Mouse (Mus musculus) neural tube, embryonic 14.5 days (tissue): Measurements from ENCODE around the gene Cacna1d. TPM values are rescaled to one million over a fixed set of nuclear protein-coding genes. Genes with fewer than 3 reads are reported as not detected.

Experiments used
- ATAC-seq: fragments of 200-750 bp; cut with Nextera tagmentation; 2 replicates; pipeline ENCODE4 v1.8.0; 2017; ENCODE audit warnings: low read depth, mild to moderate bottlenecking, moderate TSS enrichment, moderate library complexity
- H3K27ac ChIP-seq: fragments of 300-500 bp; sonication (generic); 2 replicates; pipeline ENCODE4 v1.5.1; 2014; ENCODE audit warnings: low read depth, mild to moderate bottlenecking, control low read depth, low read length, moderate library complexity, mixed read lengths
- H3K27me3 ChIP-seq: fragments of 300-500 bp; sonication (generic); 2 replicates; pipeline ENCODE4 v1.6.1; 2014; ENCODE audit warnings: low read length; ENCODE audit not compliant: control insufficient read depth, insufficient read depth
- H3K36me3 ChIP-seq: fragments of 300-500 bp; sonication (generic); 2 replicates; pipeline ENCODE4 v1.6.1; 2014; ENCODE audit warnings: low read length, mixed read lengths; ENCODE audit not compliant: control insufficient read depth, insufficient read depth
- H3K4me1 ChIP-seq: fragments of 300-500 bp; sonication (generic); 2 replicates; pipeline ENCODE4 v1.6.1; 2014; ENCODE audit warnings: low read length; ENCODE audit not compliant: control insufficient read depth, insufficient read depth
- H3K4me2 ChIP-seq: fragments of 300-500 bp; sonication (generic); 2 replicates; pipeline ENCODE4 v1.6.1; 2014; ENCODE audit warnings: mild to moderate bottlenecking, low read depth, low read length, control low read depth
- H3K4me3 ChIP-seq: fragments of 300-500 bp; sonication (generic); 2 replicates; pipeline ENCODE4 v1.5.1; 2014; ENCODE audit warnings: low read depth, low read length, control low read depth, mixed read lengths
- H3K9ac ChIP-seq: fragments of 300-500 bp; sonication (generic); replicated peaks from 2 replicates; pipeline ENCODE4 v1.6.1; 2014; ENCODE audit warnings: low read depth, mild to moderate bottlenecking, control low read depth, low read length, mixed read lengths
- H3K9me3 ChIP-seq: fragments of 300-500 bp; sonication (generic); 2 replicates; pipeline ENCODE4 v1.6.1; 2016; ENCODE audit warnings: low read length; ENCODE audit not compliant: control insufficient read depth
- WGBS: fragments of 180-500 bp; shearing (Covaris S2); extraction: QIAGEN DNeasy Blood & Tissue Kit; methylation state at CpG from one replicate; pipeline ENCODE4 v1.1.7; 2014; 5-methylcytosine and 5-hydroxymethylcytosine counted together
- polyA plus RNA-seq: library from polyadenylated mRNA; unstranded; fragments of >200 nt; fragmentation: Nextera tagmentation; extraction: Ambion mirVana; gene quantifications from 2 replicates; pipeline ENCODE4 v1.2.1, GENCODE M21; 2014

Gene Cacna1d
- polyA plus RNA-seq, 1 experiment from 2014 or later: 23.9 TPM

DNA sequence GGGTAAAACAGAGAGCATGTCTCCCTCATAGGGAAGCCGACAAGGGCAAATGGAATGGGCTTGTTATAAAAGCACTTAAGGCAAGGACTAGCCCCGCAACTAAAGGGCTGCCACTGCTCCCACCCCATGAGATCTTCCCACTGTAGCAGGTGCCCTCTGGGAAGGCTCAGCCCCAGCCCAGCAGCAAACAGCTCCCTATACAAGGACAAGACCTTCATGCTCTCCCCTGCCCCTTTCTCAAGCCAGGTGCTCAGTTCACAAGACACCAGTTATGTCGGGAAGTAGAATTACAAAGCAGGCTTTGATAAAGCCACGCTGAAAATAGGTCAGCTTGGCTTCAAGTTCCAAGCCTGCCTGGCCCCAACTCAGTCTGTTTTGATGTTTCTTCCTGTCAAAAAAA, 233.6 kb downstream of the Cacna1d start:
- Histone ChIP-seq H3K27ac (no peak overlapping the region), H3K4me2 (no peak overlapping the region), H3K36me3 (no peaks in the 10 kb centered on the region), H3K27me3 (no peaks in the 10 kb centered on the region), H3K4me1 (peaks cover 14% of the 10 kb centered on the region; the same call in 1 of the 2 replicates), H3K9ac (no peak overlapping the region), H3K9me3 (no peaks in the 10 kb centered on the region), H3K4me3 (no peak overlapping the region)
- ATAC-seq: no peak
- 69% methylated on average over 4 of the region's 4 CpGs for WGBS

DNA sequence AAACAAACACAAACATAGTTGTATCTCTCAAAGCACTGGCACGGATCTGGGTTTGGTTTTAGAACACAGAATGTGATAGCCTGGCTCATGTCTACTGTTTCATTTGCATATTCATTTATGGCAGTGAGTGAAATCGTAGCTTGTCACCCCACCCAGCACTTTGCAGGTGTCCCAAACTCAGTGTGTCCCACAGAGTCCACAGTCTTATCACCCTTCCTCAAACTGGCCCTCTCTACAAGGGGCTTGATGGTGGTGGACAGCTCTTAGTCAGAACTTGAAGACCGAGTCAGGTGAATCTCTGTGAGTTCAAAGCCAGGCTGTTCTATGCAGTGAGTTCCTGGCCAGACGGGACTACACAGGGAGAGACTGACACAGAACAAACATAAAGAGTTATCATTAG, 234.8 kb downstream of the Cacna1d start:
- Histone ChIP-seq H3K9me3 (no peaks in the 10 kb centered on the region), H3K4me1 (peaks cover 14% of the 10 kb centered on the region; the same call in 1 of the 2 replicates), H3K27me3 (no peaks in the 10 kb centered on the region), H3K27ac (no peak overlapping the region), H3K36me3 (no peaks in the 10 kb centered on the region), H3K4me3 (no peak overlapping the region), H3K9ac (no peak overlapping the region), H3K4me2 (no peak overlapping the region)
- WGBS: 67% methylated on average over 4 of the region's 4 CpGs
- no peak for ATAC-seq

DNA sequence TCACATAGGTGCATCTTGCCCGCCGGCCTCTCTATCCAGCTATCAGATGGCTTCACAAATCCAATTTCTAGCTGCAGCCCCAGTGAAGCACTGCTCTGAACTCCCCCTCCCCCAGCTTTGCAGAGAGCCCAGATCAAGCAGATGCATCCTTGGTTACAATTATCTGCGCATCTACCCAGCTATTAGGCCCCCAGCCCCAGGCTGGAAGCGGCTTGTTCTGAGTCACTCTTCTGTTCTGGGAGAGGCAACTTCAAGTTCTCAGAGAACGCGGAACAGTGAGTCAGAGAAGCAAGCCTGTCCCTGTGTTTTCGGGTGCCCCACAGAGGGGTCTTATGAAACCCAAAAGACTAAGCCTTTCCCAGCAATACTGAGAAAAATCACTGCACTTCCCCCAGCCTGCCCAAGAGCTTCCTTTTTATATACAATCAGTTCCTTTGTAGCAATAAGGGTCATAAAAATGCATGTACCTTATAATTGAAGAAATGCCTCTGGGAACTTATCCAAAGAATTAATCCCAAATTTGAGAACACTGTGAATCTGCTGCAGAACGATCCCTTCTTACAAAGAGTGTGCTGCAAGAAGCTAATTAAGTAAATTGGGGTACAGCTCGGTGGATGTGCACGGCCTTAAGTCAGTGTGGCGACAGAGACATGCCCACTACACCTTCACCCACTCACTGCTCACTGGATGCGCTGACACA, 235.4 kb downstream of the Cacna1d start:
- no peaks in the 10 kb centered on the region for H3K27me3 ChIP-seq
- no peak overlapping the region for H3K4me2 ChIP-seq
- WGBS: 64% methylated on average over 12 of the region's 12 CpGs
- ATAC-seq: no peak
- no peak overlapping the region for H3K4me3 ChIP-seq
- no peak overlapping the region for H3K27ac ChIP-seq
- H3K9me3 ChIP-seq: no peaks in the 10 kb centered on the region
- no peak overlapping the region for H3K9ac ChIP-seq
- peaks cover 14% of the 10 kb centered on the region; the same call in 1 of the 2 replicates for H3K4me1 ChIP-seq
- no peaks in the 10 kb centered on the region for H3K36me3 ChIP-seq

DNA sequence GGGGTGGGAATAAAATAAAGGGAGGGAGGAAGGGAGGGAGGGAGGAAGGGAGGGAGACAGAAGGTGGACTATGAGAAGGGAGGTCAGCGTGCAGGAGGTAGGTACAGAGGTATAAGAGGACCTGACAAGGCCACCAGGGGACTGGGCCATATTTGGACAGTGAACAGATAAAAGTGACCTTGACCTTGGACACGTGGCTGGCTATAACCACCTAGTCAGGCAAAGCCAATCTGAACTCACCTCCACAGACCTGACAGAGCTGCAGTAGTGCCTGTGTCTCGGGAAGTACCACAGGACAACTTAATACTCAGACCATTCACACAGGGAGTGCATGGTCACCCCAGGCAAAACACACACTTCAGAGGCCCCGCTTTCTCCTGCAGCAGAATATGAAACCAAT, 236.5 kb downstream of the Cacna1d start:
- no peak overlapping the region for H3K27ac ChIP-seq
- H3K36me3 ChIP-seq: no peaks in the 10 kb centered on the region
- H3K4me2 ChIP-seq: no peak overlapping the region
- H3K4me3 ChIP-seq: no peak overlapping the region
- peaks cover 14% of the 10 kb centered on the region; the same call in 1 of the 2 replicates for H3K4me1 ChIP-seq
- H3K27me3 ChIP-seq: no peaks in the 10 kb centered on the region
- H3K9ac ChIP-seq: no peak overlapping the region
- H3K9me3 ChIP-seq: no peaks in the 10 kb centered on the region
- ATAC-seq: no peak
- 75% methylated on average over 4 of the region's 4 CpGs for WGBS

DNA sequence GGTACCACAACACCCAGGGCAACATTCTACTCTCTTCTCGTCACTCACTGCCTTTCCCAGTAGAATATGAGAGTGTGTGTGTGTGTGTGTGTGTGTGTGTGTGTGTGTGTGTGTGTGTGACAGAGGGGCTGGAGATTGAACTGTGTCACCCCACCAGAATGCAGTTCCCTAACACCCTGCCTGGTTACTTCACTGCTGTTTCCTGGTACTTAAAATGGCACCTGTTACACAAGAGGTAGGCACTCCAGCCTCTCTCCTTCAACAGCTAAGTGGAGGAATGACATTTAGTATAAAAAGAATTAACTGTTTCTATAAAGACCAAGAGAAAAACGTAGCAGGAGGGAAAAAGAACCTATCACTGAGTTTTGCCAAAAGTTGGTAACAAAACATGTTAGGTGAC, 238.4 kb downstream of the Cacna1d start:
- H3K4me1 ChIP-seq: peaks cover 14% of the 10 kb centered on the region; the same call in 1 of the 2 replicates
- no peak overlapping the region for H3K4me2 ChIP-seq
- no peak overlapping the region for H3K9ac ChIP-seq
- 60% methylated on average over 2 of the region's 2 CpGs for WGBS
- H3K4me3 ChIP-seq: no peak overlapping the region
- ATAC-seq: no peak
- no peak overlapping the region for H3K27ac ChIP-seq
- no peaks in the 10 kb centered on the region for H3K36me3 ChIP-seq
- no peaks in the 10 kb centered on the region for H3K27me3 ChIP-seq
- H3K9me3 ChIP-seq: no peaks in the 10 kb centered on the region

DNA sequence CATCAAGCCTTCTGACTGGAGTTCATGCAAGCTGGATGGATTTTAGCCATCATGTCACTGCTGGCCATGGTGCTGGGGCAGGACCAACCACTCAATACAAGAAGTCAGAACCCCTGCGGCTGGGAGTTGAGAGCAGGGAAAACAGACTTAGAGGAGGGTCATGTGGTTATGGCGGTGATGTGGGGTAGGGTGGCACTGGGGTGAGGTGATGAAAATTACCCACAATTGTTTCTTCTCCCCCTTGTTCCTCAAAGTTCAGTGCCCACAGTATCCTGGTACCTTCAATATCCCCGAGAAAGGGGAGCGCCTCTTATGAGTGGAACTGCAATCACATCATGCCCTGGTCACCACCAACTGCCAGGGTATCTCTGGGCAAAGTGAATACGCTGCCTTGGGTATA, 239.9 kb downstream of the Cacna1d start:
- Histone ChIP-seq H3K27me3 (no peaks in the 10 kb centered on the region), H3K4me1 (peaks cover 13% of the 10 kb centered on the region; the same call in 1 of the 2 replicates), H3K9me3 (no peaks in the 10 kb centered on the region), H3K4me2 (no peak overlapping the region), H3K9ac (no peak overlapping the region), H3K27ac (no peak overlapping the region), H3K4me3 (no peak overlapping the region), H3K36me3 (no peaks in the 10 kb centered on the region)
- 93% methylated on average over 5 of the region's 5 CpGs for WGBS
- no peak for ATAC-seq

DNA sequence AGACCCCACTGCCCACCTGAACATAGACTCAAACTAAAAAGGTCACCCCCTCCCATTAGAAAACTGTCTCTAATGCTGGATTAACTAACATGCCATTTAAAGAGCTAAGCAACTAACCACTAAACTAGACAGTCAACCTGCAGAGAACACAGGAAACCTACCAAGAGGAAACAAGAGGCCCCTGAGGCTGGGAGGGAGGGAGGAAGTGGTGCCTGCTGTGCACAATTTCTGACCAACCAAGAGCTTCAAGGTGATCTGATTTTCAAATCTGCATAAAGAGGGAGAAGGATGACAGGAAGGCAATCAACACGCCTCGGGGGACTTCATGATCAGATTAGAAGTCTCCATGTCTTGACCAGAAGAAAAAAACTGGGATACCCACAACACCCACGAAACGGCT, 241.7 kb downstream of the Cacna1d start:
- H3K9me3 ChIP-seq: no peaks in the 10 kb centered on the region
- H3K27ac ChIP-seq: no peak overlapping the region
- no peaks in the 10 kb centered on the region for H3K4me1 ChIP-seq
- no peak overlapping the region for H3K4me2 ChIP-seq
- no peaks in the 10 kb centered on the region for H3K27me3 ChIP-seq
- no peaks in the 10 kb centered on the region for H3K36me3 ChIP-seq
- H3K9ac ChIP-seq: no peak overlapping the region
- H3K4me3 ChIP-seq: no peak overlapping the region
- WGBS: 92% methylated on average over 4 of the region's 4 CpGs
- ATAC-seq: no peak

DNA sequence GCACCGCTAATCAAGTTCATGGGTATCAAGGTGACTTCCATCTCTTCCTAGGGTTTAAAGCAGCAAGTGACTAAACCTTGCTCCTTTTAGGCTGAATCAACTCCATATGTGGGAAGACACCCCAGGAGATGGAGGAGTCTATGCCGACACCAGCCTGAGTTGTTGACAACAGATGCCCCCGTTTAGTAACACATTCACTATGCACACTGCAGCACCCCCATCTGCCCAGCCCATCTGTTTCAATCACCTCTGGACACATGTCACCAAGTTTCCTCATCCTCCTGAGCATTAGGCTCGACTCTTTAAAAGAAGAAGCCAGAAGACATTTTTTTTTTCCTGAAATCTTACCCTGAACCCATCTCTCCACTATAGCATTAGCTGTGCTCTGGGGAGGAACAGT, 242.4 kb downstream of the Cacna1d start:
- H3K9me3 ChIP-seq: no peaks in the 10 kb centered on the region
- no peaks in the 10 kb centered on the region for H3K4me1 ChIP-seq
- H3K27ac ChIP-seq: no peak overlapping the region
- H3K36me3 ChIP-seq: no peaks in the 10 kb centered on the region
- no peak overlapping the region for H3K4me2 ChIP-seq
- no peak for ATAC-seq
- H3K9ac ChIP-seq: no peak overlapping the region
- no peaks in the 10 kb centered on the region for H3K27me3 ChIP-seq
- WGBS: 72% methylated on average over 4 of the region's 4 CpGs
- no peak overlapping the region for H3K4me3 ChIP-seq

DNA sequence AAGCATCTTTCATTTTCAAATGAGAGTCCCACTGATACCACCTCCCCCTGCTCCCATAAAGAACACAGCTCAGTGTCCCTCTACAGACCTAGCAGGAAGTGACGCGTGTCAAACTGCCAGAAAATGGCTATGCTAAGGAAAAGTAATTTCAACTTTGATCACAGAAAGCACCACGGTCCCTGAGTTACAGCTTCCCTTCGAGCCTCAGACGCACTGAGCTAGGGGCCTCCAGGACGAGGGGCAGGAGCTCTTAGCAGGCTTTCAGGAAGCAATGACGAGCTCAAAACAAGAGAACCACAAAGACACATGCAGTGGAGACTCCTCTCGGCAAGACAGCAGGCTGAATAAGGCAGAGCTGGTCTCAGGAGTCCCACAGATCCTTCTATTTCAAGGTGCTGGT, 243.1 kb downstream of the Cacna1d start:
- Histone ChIP-seq H3K27me3 (no peaks in the 10 kb centered on the region), H3K36me3 (no peaks in the 10 kb centered on the region), H3K4me3 (no peak overlapping the region), H3K9me3 (no peaks in the 10 kb centered on the region), H3K27ac (no peak overlapping the region), H3K4me2 (no peak overlapping the region), H3K4me1 (no peaks in the 10 kb centered on the region), H3K9ac (no peak overlapping the region)
- no peak for ATAC-seq
- 57% methylated on average over 8 of the region's 8 CpGs for WGBS
